Mouse (Mus musculus): ENCODE results near the gene Gm12216. TPM values are rescaled to one million over a fixed set of nuclear protein-coding genes. Genes with fewer than 3 reads are reported as not detected.

Gm12216 gene
- polyA plus RNA-seq, 2 experiments: 0.14 to 0.15 TPM

DNA sequence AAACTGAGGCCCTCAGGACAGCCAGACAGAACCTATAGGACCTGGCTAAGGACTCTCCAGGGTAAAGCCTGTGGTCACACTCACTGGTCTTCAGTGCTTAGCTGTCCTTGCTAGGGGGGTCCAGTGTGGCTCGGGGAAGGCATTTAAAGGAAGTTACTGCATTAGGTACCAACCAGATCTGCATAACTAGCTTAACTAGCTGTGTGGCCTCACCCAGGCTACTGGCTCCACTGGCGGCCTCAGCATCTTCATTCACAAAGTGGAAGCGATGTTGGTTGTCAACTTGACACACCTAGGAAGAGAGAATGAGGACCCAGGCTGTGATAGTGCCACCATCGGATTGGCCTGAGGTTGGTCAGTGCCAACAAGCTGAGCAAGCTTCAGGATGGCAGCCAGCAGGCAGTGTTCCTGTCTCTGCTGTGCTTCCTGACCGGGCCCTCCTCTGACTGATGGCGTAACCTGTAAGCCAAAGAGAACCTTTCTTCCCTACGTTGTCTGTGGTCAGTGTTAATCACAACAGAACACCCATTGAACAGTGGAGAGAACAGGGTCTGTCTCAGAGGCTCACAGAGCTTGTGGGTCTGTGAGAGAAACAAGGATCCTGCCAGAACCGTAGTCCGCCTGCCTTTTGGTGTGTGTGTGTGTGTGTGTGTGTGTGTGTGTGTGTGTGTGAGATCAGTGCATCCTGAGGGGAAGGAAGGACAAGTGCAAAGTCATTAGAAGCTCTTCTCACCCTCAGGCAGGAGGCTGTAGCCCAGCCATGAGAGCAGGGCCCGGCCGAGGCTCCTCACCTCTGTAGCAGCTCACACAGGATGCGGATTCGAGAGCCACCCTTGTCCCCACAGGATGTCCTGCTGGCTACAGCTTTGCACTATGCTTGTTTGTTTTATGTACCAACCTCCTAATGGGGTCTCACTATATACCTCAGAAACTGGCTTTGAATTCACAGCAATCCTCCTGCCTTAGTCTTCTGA lies 72.7 kb downstream of the Gm12216 start:
- TF ChIP-seq EP300 (IDR thresholded peaks at IDR 0.05; ENCODE audit: low read depth) (no peak), CTCF (IDR thresholded peaks at IDR 0.05; ENCODE audit: low read depth) (no peak)
- no peak overlapping the region for H3K27ac ChIP-seq
- ATAC-seq (ENCODE audit: insufficient read depth): no peak
- H3K27me3 ChIP-seq (ENCODE audit: control insufficient read depth, insufficient read depth, low read length): no peaks in the 10 kb centered on the region
- no peaks in the 10 kb centered on the region for H3K9me3 ChIP-seq (ENCODE audit: control insufficient read depth, low read length)
- no peaks in the 10 kb centered on the region for H3K36me3 ChIP-seq (replicated peaks; ENCODE audit: control insufficient read depth, insufficient read depth, low read depth)
- no peak for DNase-seq (ENCODE audit: low read depth in 3 of 3, low spot score in 3 of 3)
- H3K4me1 ChIP-seq (replicated peaks; ENCODE audit: control insufficient read depth in 2 of 2, insufficient read depth in 2 of 2, low read length in 1 of 2): peaks cover 0 to 7% of the 10 kb centered on the region in 2 experiments; a peak in 3 of 4 replicates
- no peak overlapping the region for H3K9ac ChIP-seq (replicated peaks)
- H3K4me2 ChIP-seq (ENCODE audit: low read depth): no peak overlapping the region
- H3K4me3 ChIP-seq (ENCODE audit: insufficient read depth in 1 of 2, low read depth in 2 of 2, low read length in 2 of 2): no peak overlapping the region
- 50% methylated on average over 13 of the region's 13 CpGs for WGBS (ENCODE audit: insufficient replicate concordance)

- Histone ChIP-seq H3K9ac (replicated peaks) (no peak overlapping the region), H3K4me3 (ENCODE audit: insufficient read depth in 1 of 2, low read depth in 2 of 2, low read length in 2 of 2) (no peak overlapping the region), H3K4me2 (ENCODE audit: low read depth) (no peak overlapping the region), H3K27ac (no peak overlapping the region), H3K9me3 (ENCODE audit: control insufficient read depth, low read length) (no peaks in the 10 kb centered on the region), H3K36me3 (replicated peaks; ENCODE audit: control insufficient read depth, insufficient read depth, low read depth) (no peaks in the 10 kb centered on the region), H3K4me1 (replicated peaks; ENCODE audit: control insufficient read depth in 2 of 2, insufficient read depth in 2 of 2, low read length in 1 of 2) (peaks cover 0 to 7% of the 10 kb centered on the region in 2 experiments; a peak in 3 of 4 replicates), H3K27me3 (ENCODE audit: control insufficient read depth, insufficient read depth, low read length) (no peaks in the 10 kb centered on the region)
- no peak for DNase-seq (ENCODE audit: low read depth in 3 of 3, low spot score in 3 of 3)
- no peak for ATAC-seq (ENCODE audit: insufficient read depth)
- 47% methylated on average over 3 of the region's 3 CpGs for WGBS (ENCODE audit: insufficient replicate concordance)
- TF ChIP-seq EP300 (IDR thresholded peaks at IDR 0.05; ENCODE audit: low read depth) (no peak), CTCF (IDR thresholded peaks at IDR 0.05; ENCODE audit: low read depth) (no peak)
These were observed 73.6 kb downstream of the Gm12216 start for GRCm38 (mm10) chr11:53785311-53785936.

- Histone ChIP-seq H3K27ac (no peak overlapping the region), H3K4me3 (ENCODE audit: insufficient read depth in 1 of 2, low read depth in 2 of 2, low read length in 2 of 2) (no peak overlapping the region), H3K36me3 (replicated peaks; ENCODE audit: control insufficient read depth, insufficient read depth, low read depth) (no peaks in the 10 kb centered on the region), H3K9me3 (ENCODE audit: control insufficient read depth, low read length) (no peaks in the 10 kb centered on the region), H3K27me3 (ENCODE audit: control insufficient read depth, insufficient read depth, low read length) (no peaks in the 10 kb centered on the region), H3K4me1 (replicated peaks; ENCODE audit: control insufficient read depth in 2 of 2, insufficient read depth in 2 of 2, low read length in 1 of 2) (peaks cover 3 to 9% of the 10 kb centered on the region in 2 experiments; a peak in 3 of 4 replicates), H3K9ac (replicated peaks) (no peak overlapping the region; the same call in 1 of the 2 replicates), H3K4me2 (ENCODE audit: low read depth) (no peak overlapping the region)
- TF ChIP-seq EP300 (IDR thresholded peaks at IDR 0.05; ENCODE audit: low read depth): no peak
- TF ChIP-seq CTCF (IDR thresholded peaks at IDR 0.05; ENCODE audit: low read depth): no peak
- 68% methylated on average over 9 of the region's 9 CpGs for WGBS (ENCODE audit: insufficient replicate concordance)
- DNase-seq (ENCODE audit: low read depth in 3 of 3, low spot score in 3 of 3): no peak
- no peak for ATAC-seq (ENCODE audit: insufficient read depth)
These were observed 75.8 kb downstream of the Gm12216 start for GRCm38 (mm10) chr11:53783288-53783687.

DNA sequence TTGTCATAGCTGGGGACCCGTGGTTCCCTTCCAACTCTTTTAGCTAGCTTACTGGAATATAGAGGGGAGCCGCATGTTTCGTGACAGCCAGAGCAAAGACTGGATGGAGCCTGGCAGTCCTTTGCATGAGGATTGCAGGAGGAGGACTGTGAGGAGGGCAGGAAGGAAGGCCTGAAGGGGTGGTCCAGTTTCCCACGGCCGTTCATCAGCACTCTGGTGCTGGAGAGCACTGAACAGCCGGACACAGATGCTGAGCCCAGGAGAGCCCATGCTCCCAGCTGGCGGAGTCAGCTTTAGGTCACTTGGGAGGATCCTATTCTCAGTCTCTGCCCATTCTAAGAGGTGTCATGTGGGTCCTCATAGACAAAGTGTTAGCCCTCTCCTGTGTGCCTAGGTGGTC lies 77.1 kb downstream of the Gm12216 start:
- H3K4me1 ChIP-seq (replicated peaks; ENCODE audit: control insufficient read depth in 2 of 2, insufficient read depth in 2 of 2, low read length in 1 of 2): peaks cover 3 to 9% of the 10 kb centered on the region in 2 experiments; a peak in 3 of 4 replicates
- no peak overlapping the region for H3K4me2 ChIP-seq (ENCODE audit: low read depth)
- no peak overlapping the region for H3K4me3 ChIP-seq (ENCODE audit: insufficient read depth in 1 of 2, low read depth in 2 of 2, low read length in 2 of 2)
- no peak overlapping the region for H3K27ac ChIP-seq
- DNase-seq (ENCODE audit: low read depth in 3 of 3, low spot score in 3 of 3) (no peak), ATAC-seq (ENCODE audit: insufficient read depth) (no peak)
- no peaks in the 10 kb centered on the region for H3K27me3 ChIP-seq (ENCODE audit: control insufficient read depth, insufficient read depth, low read length)
- no peak overlapping the region for H3K9ac ChIP-seq (replicated peaks)
- TF ChIP-seq EP300 (IDR thresholded peaks at IDR 0.05; ENCODE audit: low read depth) (no peak), CTCF (IDR thresholded peaks at IDR 0.05; ENCODE audit: low read depth) (no peak)
- H3K36me3 ChIP-seq (replicated peaks; ENCODE audit: control insufficient read depth, insufficient read depth, low read depth): no peaks in the 10 kb centered on the region
- H3K9me3 ChIP-seq (ENCODE audit: control insufficient read depth, low read length): no peaks in the 10 kb centered on the region
- WGBS (ENCODE audit: insufficient replicate concordance): 70% methylated on average over 7 of the region's 7 CpGs

Data from liver, embryonic 14.5 days (tissue).